Mouse (Mus musculus): ENCODE measurements around the gene Fzr1. TPM values are rescaled to one million over a fixed set of nuclear protein-coding genes. Genes with fewer than 3 reads are reported as not detected.

The Fzr1 gene
- polyA plus RNA-seq (2012; rRNA removed): 91.8 and 113 TPM in 2 replicates

GRCm38 (mm10) chr10:81377793-81378552 lies at the start of gene Fzr1:
Gene Fzr1 (minus strand): TSS chr10:81378516.

GRCm38 (mm10) chr10:81392781-81393185 lies 14.5 kb upstream of the Fzr1 start, which contains the start of gene Smim24:
Gene Smim24 (plus strand): TSS chr10:81393051.

GRCm38 (mm10) chr10:81388505-81389055 lies 10.3 kb upstream of the Fzr1 start, which contains the start of gene Gm48552:
Gene Gm48552 (plus strand): TSS chr10:81389005.

GRCm38 (mm10) chr10:81383802-81384604 lies 5.7 kb upstream of the Fzr1 start, which contains the start of the genes Dohh and Gm48551:
Gene Dohh (plus strand): TSS chr10:81384428.
Gene Gm48551 (plus strand): TSS chr10:81384466.

GRCm38 (mm10) chr10:81365672-81366476 lies 12.4 kb downstream of the Fzr1 start, which contains the start of gene 4930404N11Rik:
Gene 4930404N11Rik (minus strand): TSS chr10:81365816.

GRCm38 (mm10) chr10:81356991-81357844 lies 21.1 kb downstream of the Fzr1 start, which contains the start of gene Mfsd12:
Gene Mfsd12 (plus strand): TSS chr10:81357491.

GRCm38 (mm10) chr10:81350351-81351063 lies 27.8 kb downstream of the Fzr1 start, which contains the start of gene Hmg20b:
Gene Hmg20b (minus strand): TSS chr10:81350480.

GRCm38 (mm10) chr10:81342686-81343505 lies 35.4 kb downstream of the Fzr1 start, which contains the start of gene Gipc3:
Gene Gipc3 (minus strand): TSS chr10:81343266.

GRCm38 (mm10) chr10:81328386-81328785 lies 49.9 kb downstream of the Fzr1 start, which contains the start of gene Tbxa2r:
Gene Tbxa2r (plus strand): TSS chr10:81328731.

GRCm38 (mm10) chr10:81320550-81321347 lies 57.6 kb downstream of the Fzr1 start, which contains the start of gene Cactin:
Gene Cactin (plus strand): TSS chr10:81321103.

Other genes with a start within 250 kb of the Fzr1 start
- 12.7 and 17.8 TPM in 2 replicates for gene Zbtb7a, start 243.3 kb downstream of the Fzr1 start, polyA plus RNA-seq (2012; rRNA removed)
- 39.5 and 41.3 TPM in 2 replicates for gene Pias4, start 210.6 kb downstream of the Fzr1 start, polyA plus RNA-seq (2012; rRNA removed)
- 1,158 and 1,360 TPM in 2 replicates for gene Eef2, start 201.9 kb downstream of the Fzr1 start, polyA plus RNA-seq (2012; rRNA removed)
- 63.2 and 71.7 TPM in 2 replicates for gene Dapk3, start 195.5 kb downstream of the Fzr1 start, polyA plus RNA-seq (2012; rRNA removed)
- not detected in 2 replicates for gene 4930442H23Rik, start 194.7 kb downstream of the Fzr1 start, polyA plus RNA-seq (2012; rRNA removed)
- gene Nmrk2, start 176.5 kb downstream of the Fzr1 start, polyA plus RNA-seq (2012; rRNA removed): 0.02 and 0.04 TPM in 2 replicates
- gene Atcay, start 147.7 kb downstream of the Fzr1 start, polyA plus RNA-seq (2012; rRNA removed): 25.0 and 36.7 TPM in 2 replicates
- gene Zfr2, start 145.4 kb downstream of the Fzr1 start, polyA plus RNA-seq (2012; rRNA removed): 16.3 and 16.6 TPM in 2 replicates
- gene Matk, start 125.6 kb downstream of the Fzr1 start, polyA plus RNA-seq (2012; rRNA removed): 4.0 and 4.3 TPM in 2 replicates
- 91.5 and 109 TPM in 2 replicates for gene Mrpl54, start 111.6 kb downstream of the Fzr1 start, polyA plus RNA-seq (2012; rRNA removed)
- 25.6 and 44.9 TPM in 2 replicates for gene Apba3, start 111.6 kb downstream of the Fzr1 start, polyA plus RNA-seq (2012; rRNA removed)
- 2.6 and 4.2 TPM in 2 replicates for gene Tjp3, start 86.9 kb downstream of the Fzr1 start, polyA plus RNA-seq (2012; rRNA removed)
- gene Pip5k1c, start 85.6 kb downstream of the Fzr1 start, polyA plus RNA-seq (2012; rRNA removed): 84.4 and 91.7 TPM in 2 replicates
- 50.3 and 63.1 TPM in 2 replicates for gene Cactin, start 57.4 kb downstream of the Fzr1 start, polyA plus RNA-seq (2012; rRNA removed)
- gene Tbxa2r, start 49.8 kb downstream of the Fzr1 start, polyA plus RNA-seq (2012; rRNA removed): 2.4 and 3.1 TPM in 2 replicates
- 0.04 and 0.06 TPM in 2 replicates for gene Gipc3, start 35.2 kb downstream of the Fzr1 start, polyA plus RNA-seq (2012; rRNA removed)
- 116 and 139 TPM in 2 replicates for gene Hmg20b, start 28.0 kb downstream of the Fzr1 start, polyA plus RNA-seq (2012; rRNA removed)
- gene Mfsd12, start 21.0 kb downstream of the Fzr1 start, polyA plus RNA-seq (2012; rRNA removed): 8.6 and 9.0 TPM in 2 replicates
- 0.28 and 0.31 TPM in 2 replicates for gene 4930404N11Rik, start 12.7 kb downstream of the Fzr1 start, polyA plus RNA-seq (2012; rRNA removed)
- gene Dohh, start 5.9 kb upstream of the Fzr1 start, polyA plus RNA-seq (2012; rRNA removed): 56.2 and 57.9 TPM in 2 replicates
- 3.9 and 4.3 TPM in 2 replicates for gene Gm48551, start 6.0 kb upstream of the Fzr1 start, polyA plus RNA-seq (2012; rRNA removed)
- gene Gm48552, start 10.5 kb upstream of the Fzr1 start, polyA plus RNA-seq (2012; rRNA removed): 5.2 and 8.2 TPM in 2 replicates
- 3.7 and 5.0 TPM in 2 replicates for gene Smim24, start 14.5 kb upstream of the Fzr1 start, polyA plus RNA-seq (2012; rRNA removed)
- gene Nfic, start 77.1 kb upstream of the Fzr1 start, polyA plus RNA-seq (2012; rRNA removed): 7.8 and 12.5 TPM in 2 replicates
- gene Celf5, start 104.2 kb upstream of the Fzr1 start, polyA plus RNA-seq (2012; rRNA removed): 45.0 and 50.2 TPM in 2 replicates
- 129 and 153 TPM in 2 replicates for gene Ncln, start 117.9 kb upstream of the Fzr1 start, polyA plus RNA-seq (2012; rRNA removed)
- gene S1pr4, start 121.6 kb upstream of the Fzr1 start, polyA plus RNA-seq (2012; rRNA removed): 0.42 and 0.56 TPM in 2 replicates
- gene Gna15, start 145.7 kb upstream of the Fzr1 start, polyA plus RNA-seq (2012; rRNA removed): 0.88 and 0.98 TPM in 2 replicates
- gene Gna11, start 166.7 kb upstream of the Fzr1 start, polyA plus RNA-seq (2012; rRNA removed): 69.9 and 81.3 TPM in 2 replicates
- 265 and 396 TPM in 2 replicates for gene Aes, start 181.0 kb upstream of the Fzr1 start, polyA plus RNA-seq (2012; rRNA removed)
- 27.1 and 71.8 TPM in 2 replicates for gene Tle2, start 196.0 kb upstream of the Fzr1 start, polyA plus RNA-seq (2012; rRNA removed)
- gene Tle6, start 222.6 kb upstream of the Fzr1 start, polyA plus RNA-seq (2012; rRNA removed): 6.1 and 12.0 TPM in 2 replicates
- 5.0 and 6.4 TPM in 2 replicates for gene BC025920, start 227.8 kb upstream of the Fzr1 start, polyA plus RNA-seq (2012; rRNA removed)
- 64.8 and 65.0 TPM in 2 replicates for gene Sirt6, start 249.3 kb upstream of the Fzr1 start, polyA plus RNA-seq (2012; rRNA removed)

Data from central nervous system, embryonic 11.5 days (tissue).